Mouse (Mus musculus): ENCODE data around the gene Cep112.

Gene Cep112

GRCm38 (mm10) chr11:108447148-108447547 lies 22.2 kb downstream of the Cep112 start:
- DNase-seq (ENCODE audit: low spot score in 2 of 2), result no peak

- peak; percentile 51 to 62 for DNase-seq (ENCODE audit: low spot score in 2 of 2)
Observed at GRCm38 (mm10) chr11:108449811-108450210, 24.8 kb downstream of the Cep112 start.

GRCm38 (mm10) chr11:108459599-108459998 lies 34.6 kb downstream of the Cep112 start:
- DNase-seq (ENCODE audit: low spot score in 2 of 2), result no peak

GRCm38 (mm10) chr11:108464138-108464537 lies 39.1 kb downstream of the Cep112 start:
- DNase-seq (ENCODE audit: low spot score in 2 of 2), result no peak

- DNase-seq (ENCODE audit: low spot score in 2 of 2), result no peak
Observed at GRCm38 (mm10) chr11:108464715-108465301, 39.8 kb downstream of the Cep112 start.

- no peak for DNase-seq (ENCODE audit: low spot score in 2 of 2)
Observed at GRCm38 (mm10) chr11:108475738-108476137, 50.7 kb downstream of the Cep112 start.

- no peak for DNase-seq (ENCODE audit: low spot score in 2 of 2)
Observed at GRCm38 (mm10) chr11:108476226-108476625, 51.2 kb downstream of the Cep112 start.

- no peak for DNase-seq (ENCODE audit: low spot score in 2 of 2)
Observed at GRCm38 (mm10) chr11:108483976-108484375, 59.0 kb downstream of the Cep112 start.

GRCm38 (mm10) chr11:108488256-108488655 lies 63.3 kb downstream of the Cep112 start:
- DNase-seq (ENCODE audit: low spot score in 2 of 2), result no peak

- DNase-seq (ENCODE audit: low spot score in 2 of 2), result no peak
Observed at GRCm38 (mm10) chr11:108489863-108490262, 64.9 kb downstream of the Cep112 start.

GRCm38 (mm10) chr11:108508190-108508589 lies 83.2 kb downstream of the Cep112 start:
- DNase-seq (ENCODE audit: low spot score in 2 of 2), result no peak

- no peak for DNase-seq (ENCODE audit: low spot score in 2 of 2)
Observed at GRCm38 (mm10) chr11:108527725-108528363, 102.9 kb downstream of the Cep112 start.

- no peak for DNase-seq (ENCODE audit: low spot score in 2 of 2)
Observed at GRCm38 (mm10) chr11:108532901-108533300, 107.9 kb downstream of the Cep112 start.

- DNase-seq (ENCODE audit: low spot score in 2 of 2), result no peak
Observed at GRCm38 (mm10) chr11:108534014-108534413, 109.0 kb downstream of the Cep112 start.

- no peak for DNase-seq (ENCODE audit: low spot score in 2 of 2)
Observed at GRCm38 (mm10) chr11:108552997-108553622, 128.1 kb downstream of the Cep112 start.

- DNase-seq (ENCODE audit: low spot score in 2 of 2), result no peak
Observed at GRCm38 (mm10) chr11:108553881-108554280, 128.9 kb downstream of the Cep112 start.

- DNase-seq (ENCODE audit: low spot score in 2 of 2), result no peak
Observed at GRCm38 (mm10) chr11:108558544-108558943, 133.6 kb downstream of the Cep112 start.

GRCm38 (mm10) chr11:108559506-108559905 lies 134.5 kb downstream of the Cep112 start:
- no peak for DNase-seq (ENCODE audit: low spot score in 2 of 2)

GRCm38 (mm10) chr11:108562076-108562475 lies 137.1 kb downstream of the Cep112 start:
- DNase-seq (ENCODE audit: low spot score in 2 of 2), result no peak

- no peak for DNase-seq (ENCODE audit: low spot score in 2 of 2)
Observed at GRCm38 (mm10) chr11:108586551-108587184, 161.7 kb downstream of the Cep112 start.

- no peak for DNase-seq (ENCODE audit: low spot score in 2 of 2)
Observed at GRCm38 (mm10) chr11:108593207-108593958, 168.4 kb downstream of the Cep112 start.
